Mouse (Mus musculus): ENCODE data around the gene Zfp386. TPM values are rescaled to one million over a fixed set of nuclear protein-coding genes. Genes with fewer than 3 reads are reported as not detected.
A peak's percentile ranks its signal among the peaks of the same experiment; 100 is the strongest.

Gene Zfp386
- total and polyA plus RNA-seq, 3 experiments, result 2.1 to 67.0 (median 55.8) TPM

DNA sequence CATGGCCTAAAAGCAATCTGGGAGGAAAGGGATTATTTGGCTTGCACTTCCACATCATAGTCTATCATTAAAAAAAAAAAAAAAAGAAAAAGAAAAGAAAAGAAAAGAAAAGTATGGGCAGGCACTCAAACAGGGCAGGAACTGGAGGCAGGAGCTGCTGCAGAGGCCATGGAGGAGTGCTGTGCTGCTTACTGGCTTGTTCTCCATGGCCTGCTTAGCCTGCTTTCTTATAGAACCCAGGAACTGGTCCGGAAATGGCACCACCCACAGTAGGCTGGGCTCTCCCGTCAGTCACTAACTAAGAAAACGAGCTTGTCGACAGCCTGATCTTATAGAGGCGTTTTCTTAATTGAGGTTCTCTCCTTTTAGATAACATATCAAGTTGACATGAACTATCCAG is 2.7 kb upstream of the Zfp386 start:
- Histone ChIP-seq H3K4me3 (ENCODE audit: low read depth, low read length) (no peak overlapping the region), H3K27me3 (ENCODE audit: insufficient read depth, low read length) (no peaks in the 10 kb centered on the region), H3K4me1 (ENCODE audit: insufficient read depth, low read depth, low read length) (peaks cover 19% of the 10 kb centered on the region), H3K36me3 (replicated peaks) (peaks cover 8% of the 10 kb centered on the region), H3K9me3 (replicated peaks) (no peaks in the 10 kb centered on the region)
- TF ChIP-seq POLR2AphosphoS5 (IDR thresholded peaks at IDR 0.05; ENCODE audit: insufficient replicate concordance, low read depth, low read length) (no peak), TAL1 (conservative IDR thresholded peaks at IDR 0.05; ENCODE audit: low read depth, low read length) (no peak), CTCF (IDR thresholded peaks at IDR 0.05; ENCODE audit: low read depth, low read length) (no peak), GATA1 (IDR thresholded peaks at IDR 0.05; ENCODE audit: borderline replicate concordance, low read length) (no peak), GATA2 (IDR thresholded peaks at IDR 0.05; ENCODE audit: borderline replicate concordance, low read depth, low read length) (no peak)
- DNase-seq (ENCODE audit: low spot score), result no peak
- no peak for ATAC-seq (ENCODE audit: extremely low read depth, insufficient number of reproducible peaks, low FRiP score, poor library complexity, severe bottlenecking)

DNA sequence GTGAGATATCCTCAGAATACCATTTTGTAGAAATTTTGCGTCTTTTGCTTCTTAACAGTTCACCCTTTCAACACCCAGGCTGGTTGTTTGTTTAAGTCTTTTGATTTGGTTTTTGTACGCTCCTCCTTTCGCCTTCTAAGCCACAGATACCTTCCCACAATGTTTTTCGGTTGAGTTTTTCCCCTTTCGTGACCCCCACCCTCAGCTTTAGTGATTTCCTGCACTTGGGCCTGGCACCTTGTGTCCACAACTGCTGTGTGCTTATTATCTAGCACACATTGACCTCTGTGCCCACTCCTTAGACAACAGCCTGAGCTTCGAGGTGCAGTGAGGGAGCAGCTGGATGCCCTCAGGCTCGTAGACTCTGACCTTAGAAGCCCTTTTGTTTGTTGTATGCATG is 1.2 kb downstream of the Zfp386 start:
- peaks cover 32% of the 10 kb centered on the region for H3K36me3 ChIP-seq (replicated peaks)
- no peak for ATAC-seq (ENCODE audit: extremely low read depth, insufficient number of reproducible peaks, low FRiP score, poor library complexity, severe bottlenecking)
- H3K4me1 ChIP-seq (ENCODE audit: insufficient read depth, low read depth, low read length), result peaks cover 21% of the 10 kb centered on the region
- H3K4me3 ChIP-seq (ENCODE audit: low read depth, low read length), result peak overlapping the region; percentile 90; the same call in 1 of the 2 replicates
- H3K9me3 ChIP-seq (replicated peaks), result no peaks in the 10 kb centered on the region
- H3K27me3 ChIP-seq (ENCODE audit: insufficient read depth, low read length), result no peaks in the 10 kb centered on the region
- no peak for DNase-seq (ENCODE audit: low spot score)
- TF ChIP-seq CTCF (IDR thresholded peaks at IDR 0.05; ENCODE audit: low read depth, low read length) (no peak), POLR2AphosphoS5 (IDR thresholded peaks at IDR 0.05; ENCODE audit: insufficient replicate concordance, low read depth, low read length) (no peak), GATA2 (IDR thresholded peaks at IDR 0.05; ENCODE audit: borderline replicate concordance, low read depth, low read length) (no peak), TAL1 (conservative IDR thresholded peaks at IDR 0.05; ENCODE audit: low read depth, low read length) (no peak)

DNA sequence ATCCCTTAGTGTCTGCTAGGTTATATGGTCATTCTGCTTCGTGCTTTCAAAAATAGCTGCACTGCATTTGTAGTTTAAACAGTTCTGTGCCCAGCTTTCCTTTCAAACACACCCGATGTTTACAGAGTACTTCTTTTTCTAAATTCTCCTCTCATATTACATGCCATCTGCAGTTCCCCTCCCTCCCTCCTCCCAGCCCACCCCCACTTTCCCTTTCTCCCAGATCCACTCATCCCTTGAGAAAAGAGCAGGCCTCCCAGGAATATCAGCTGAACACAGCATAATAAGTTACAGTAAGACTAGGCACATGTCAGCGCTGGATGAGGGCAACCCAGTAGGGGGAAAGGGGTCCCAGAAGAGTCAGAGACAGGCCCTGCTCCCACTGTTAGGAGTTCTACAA is 1.7 kb downstream of the Zfp386 start:
- Histone ChIP-seq H3K36me3 (replicated peaks) (peaks cover 35% of the 10 kb centered on the region), H3K4me3 (ENCODE audit: low read depth, low read length) (peak overlapping the region; percentile 14; the same call in 1 of the 2 replicates), H3K27me3 (ENCODE audit: insufficient read depth, low read length) (no peaks in the 10 kb centered on the region), H3K4me1 (ENCODE audit: insufficient read depth, low read depth, low read length) (peaks cover 21% of the 10 kb centered on the region), H3K9me3 (replicated peaks) (no peaks in the 10 kb centered on the region)
- DNase-seq (ENCODE audit: low spot score) (no peak), ATAC-seq (ENCODE audit: extremely low read depth, insufficient number of reproducible peaks, low FRiP score, poor library complexity, severe bottlenecking) (no peak)
- TF ChIP-seq TAL1 (conservative IDR thresholded peaks at IDR 0.05; ENCODE audit: low read depth, low read length) (no peak), GATA2 (IDR thresholded peaks at IDR 0.05; ENCODE audit: borderline replicate concordance, low read depth, low read length) (no peak), GATA1 (IDR thresholded peaks at IDR 0.05; ENCODE audit: borderline replicate concordance, low read length) (no peak), POLR2AphosphoS5 (IDR thresholded peaks at IDR 0.05; ENCODE audit: insufficient replicate concordance, low read depth, low read length) (no peak), CTCF (IDR thresholded peaks at IDR 0.05; ENCODE audit: low read depth, low read length) (no peak)

GRCm38 (mm10) chr12:116049701-116050100 is 2.2 kb downstream of the Zfp386 start:
- H3K4me1 ChIP-seq (ENCODE audit: insufficient read depth, low read depth, low read length), result peaks cover 21% of the 10 kb centered on the region
- H3K27me3 ChIP-seq (ENCODE audit: insufficient read depth, low read length), result no peaks in the 10 kb centered on the region
- DNase-seq (ENCODE audit: low spot score), result no peak
- no peak for ATAC-seq (ENCODE audit: extremely low read depth, insufficient number of reproducible peaks, low FRiP score, poor library complexity, severe bottlenecking)
- H3K4me3 ChIP-seq (ENCODE audit: low read depth, low read length), result no peak overlapping the region
- H3K9me3 ChIP-seq (replicated peaks), result no peaks in the 10 kb centered on the region
- peaks cover 39% of the 10 kb centered on the region for H3K36me3 ChIP-seq (replicated peaks)
- TF ChIP-seq CTCF (IDR thresholded peaks at IDR 0.05; ENCODE audit: low read depth, low read length) (peak; percentile 56), GATA2 (IDR thresholded peaks at IDR 0.05; ENCODE audit: borderline replicate concordance, low read depth, low read length) (no peak), TAL1 (conservative IDR thresholded peaks at IDR 0.05; ENCODE audit: low read depth, low read length) (no peak)

DNA sequence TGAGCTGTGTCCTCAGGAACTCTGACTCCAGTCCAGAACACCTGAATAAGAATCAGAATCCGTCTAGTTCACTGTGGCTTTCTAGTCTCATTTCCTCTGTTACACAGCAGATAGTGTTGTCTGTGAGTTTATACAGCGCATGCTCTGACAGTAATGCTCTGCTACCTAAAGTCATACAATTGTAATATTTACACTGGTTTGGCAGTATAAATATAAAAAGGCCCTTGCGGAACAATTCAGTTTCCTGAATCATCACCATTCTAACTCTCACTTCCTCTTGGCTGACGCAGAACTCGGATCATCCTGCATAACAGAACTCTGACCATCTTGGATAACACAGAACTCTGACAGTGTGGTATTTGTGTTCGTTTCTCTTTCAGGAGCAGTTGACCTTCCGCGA is 6.8 kb downstream of the Zfp386 start:
- TF ChIP-seq GATA2 (IDR thresholded peaks at IDR 0.05; ENCODE audit: borderline replicate concordance, low read depth, low read length), result no peak
- no peak for TF ChIP-seq POLR2AphosphoS5 (IDR thresholded peaks at IDR 0.05; ENCODE audit: insufficient replicate concordance, low read depth, low read length)
- TF ChIP-seq TAL1 (conservative IDR thresholded peaks at IDR 0.05; ENCODE audit: low read depth, low read length), result no peak
- no peak for TF ChIP-seq GATA1 (IDR thresholded peaks at IDR 0.05; ENCODE audit: borderline replicate concordance, low read length)
- DNase-seq (ENCODE audit: low spot score), result no peak
- Histone ChIP-seq H3K36me3 (replicated peaks) (peaks cover 74% of the 10 kb centered on the region), H3K4me1 (ENCODE audit: insufficient read depth, low read depth, low read length) (peaks cover 6% of the 10 kb centered on the region), H3K4me3 (ENCODE audit: low read depth, low read length) (no peak overlapping the region), H3K9me3 (replicated peaks) (peaks cover 3% of the 10 kb centered on the region), H3K27me3 (ENCODE audit: insufficient read depth, low read length) (no peaks in the 10 kb centered on the region)
- no peak for ATAC-seq (ENCODE audit: extremely low read depth, insufficient number of reproducible peaks, low FRiP score, poor library complexity, severe bottlenecking)

DNA sequence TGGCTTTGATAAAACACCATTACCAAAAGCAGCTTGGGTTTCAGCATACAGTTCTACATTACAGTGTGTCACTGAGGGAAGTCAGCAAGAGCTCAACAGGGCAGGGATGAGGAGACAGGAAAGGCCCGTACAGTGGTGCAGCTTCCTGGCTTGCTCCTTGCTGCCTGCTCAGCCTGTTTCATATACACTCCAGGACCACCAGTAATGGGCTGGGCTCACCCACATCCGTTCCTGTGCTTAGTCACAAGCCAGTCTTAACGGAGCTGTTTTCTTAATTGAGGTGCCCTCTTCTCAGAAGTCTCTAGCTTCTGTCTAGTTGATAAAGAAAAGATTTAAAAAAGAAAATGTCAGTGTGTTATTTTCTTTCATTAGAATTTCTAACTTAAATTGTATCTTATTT is 8.6 kb downstream of the Zfp386 start:
- peaks cover 14% of the 10 kb centered on the region for H3K9me3 ChIP-seq (replicated peaks)
- ATAC-seq (ENCODE audit: extremely low read depth, insufficient number of reproducible peaks, low FRiP score, poor library complexity, severe bottlenecking) (no peak), DNase-seq (ENCODE audit: low spot score) (no peak)
- H3K4me1 ChIP-seq (ENCODE audit: insufficient read depth, low read depth, low read length), result no peaks in the 10 kb centered on the region
- no peak overlapping the region for H3K4me3 ChIP-seq (ENCODE audit: low read depth, low read length)
- peaks cover 67% of the 10 kb centered on the region for H3K36me3 ChIP-seq (replicated peaks)
- H3K27me3 ChIP-seq (ENCODE audit: insufficient read depth, low read length), result no peaks in the 10 kb centered on the region
- TF ChIP-seq GATA2 (IDR thresholded peaks at IDR 0.05; ENCODE audit: borderline replicate concordance, low read depth, low read length), result no peak
- no peak for TF ChIP-seq CTCF (IDR thresholded peaks at IDR 0.05; ENCODE audit: low read depth, low read length)
- no peak for TF ChIP-seq GATA1 (IDR thresholded peaks at IDR 0.05; ENCODE audit: borderline replicate concordance, low read length)
- no peak for TF ChIP-seq TAL1 (conservative IDR thresholded peaks at IDR 0.05; ENCODE audit: low read depth, low read length)
- TF ChIP-seq POLR2AphosphoS5 (IDR thresholded peaks at IDR 0.05; ENCODE audit: insufficient replicate concordance, low read depth, low read length), result no peak
